Mouse (Mus musculus) heart, adult 2 months (tissue): ENCODE measurements around the gene Ccdc65.

Experiments used
- CTCF ChIP-seq: fragments of 200-600 bp; IDR thresholded peaks from 2 replicates; pipeline ENCODE4 v1.8.1; 2022; ENCODE audit warnings: antibody characterized with exemption, mild to moderate bottlenecking, moderate library complexity
- EP300 ChIP-seq: fragments of 200-500 bp; IDR thresholded peaks from 2 replicates; pipeline ENCODE4 v1.6.1; 2011; ENCODE audit warnings: low read depth, low read length, control low read depth; ENCODE audit not compliant: insufficient read depth
- POLR2A ChIP-seq: fragments of 200-500 bp; IDR thresholded peaks from 2 replicates; pipeline ENCODE4 v1.6.1; 2011; ENCODE audit warnings: mild to moderate bottlenecking, low read depth, low read length, control low read depth; ENCODE audit not compliant: insufficient read depth

- TF ChIP-seq CTCF (no peak), POLR2A (no peak), EP300 (no peak)
Observed at GRCm38 (mm10) chr15:98740219-98740618, 32.2 kb downstream of the Ccdc65 start.
